Mouse (Mus musculus) liver, embryonic 14.5 days (tissue): Measurements from ENCODE around the gene Atpif1. TPM values are rescaled to one million over a fixed set of nuclear protein-coding genes. Genes with fewer than 3 reads are reported as not detected.
A peak's percentile ranks its signal among the peaks of the same experiment; 100 is the strongest.

Source experiments
- ATAC-seq: fragments of 200-750 bp; cut with Nextera tagmentation; 2 replicates; pipeline ENCODE4 v1.8.0; 2017; ENCODE audit warnings: moderate number of reproducible peaks, mild to moderate bottlenecking, moderate library complexity; ENCODE audit not compliant: insufficient read depth
- DNase-seq, 3 experiments: peaks; one replicate each; pipeline ENCODE4 v3.0.0-alpha.2; 2012 to 2013; ENCODE audit warnings: low read depth in 3 of 3, low spot score in 3 of 3
- H3K27ac ChIP-seq: fragments of 300-500 bp; sonication (generic); 2 replicates; pipeline ENCODE4 v1.5.1; 2014; ENCODE audit warnings: moderate library complexity, mild to moderate bottlenecking, control low read depth, inconsistent platforms
- H3K27me3 ChIP-seq: fragments of 300-500 bp; sonication (generic); 2 replicates; pipeline ENCODE4 v1.6.1; 2014; ENCODE audit warnings: mild to moderate bottlenecking, low read length, moderate library complexity; ENCODE audit not compliant: control insufficient read depth, insufficient read depth
- H3K36me3 ChIP-seq: fragments of 300-500 bp; sonication (generic); replicated peaks from 2 replicates; pipeline ENCODE4 v1.6.1; 2014; ENCODE audit warnings: low read depth; ENCODE audit not compliant: control insufficient read depth, insufficient read depth
- H3K4me1 ChIP-seq, 2 experiments: fragments of 200-500 bp in 1 of 2; fragments of 300-500 bp in 1 of 2; sonication (generic) in 1 of 2; replicated peaks; 2 replicates each; pipeline ENCODE4 v1.6.1; 2012 to 2014; ENCODE audit warnings: antibody characterized with exemption in 1 of 2, inconsistent platforms in 1 of 2, low read length in 1 of 2; ENCODE audit not compliant: control insufficient read depth in 2 of 2, insufficient read depth in 2 of 2
- H3K4me2 ChIP-seq: fragments of 300-500 bp; sonication (generic); 2 replicates; pipeline ENCODE4 v1.6.1; 2014; ENCODE audit warnings: low read depth, mild to moderate bottlenecking, control low read depth, moderate library complexity
- H3K4me3 ChIP-seq, 2 experiments: fragments of 200-500 bp in 1 of 2; fragments of 300-500 bp in 1 of 2; sonication (generic) in 1 of 2; 2 replicates each; pipeline ENCODE4 v1.5.1; 2012 to 2014; ENCODE audit warnings: low read depth in 2 of 2, low read length in 2 of 2, mild to moderate bottlenecking in 2 of 2, control low read depth in 1 of 2, inconsistent platforms in 1 of 2, moderate library complexity in 1 of 2; ENCODE audit not compliant: insufficient read depth in 1 of 2
- H3K9ac ChIP-seq: fragments of 300-500 bp; sonication (generic); replicated peaks from 2 replicates; pipeline ENCODE4 v1.6.1; 2014; ENCODE audit warnings: mild to moderate bottlenecking, control low read depth, moderate library complexity
- H3K9me3 ChIP-seq: fragments of 300-500 bp; sonication (generic); 2 replicates; pipeline ENCODE4 v1.6.1; 2016; ENCODE audit warnings: low read length, mixed read lengths; ENCODE audit not compliant: control insufficient read depth
- CTCF ChIP-seq: IDR thresholded peaks from 2 replicates; pipeline ENCODE4 v1.5.1; 2016; ENCODE audit warnings: antibody characterized with exemption, low read depth, control low read depth
- EP300 ChIP-seq: IDR thresholded peaks from 2 replicates; pipeline ENCODE4 v1.6.1; 2016; ENCODE audit warnings: antibody characterized with exemption, low read depth
- WGBS: fragments of 180-500 bp; shearing (Covaris S2); extraction: QIAGEN DNeasy Blood & Tissue Kit; methylation state at CpG from one replicate; pipeline ENCODE4 v1.1.7; 2014; ENCODE audit not compliant: insufficient replicate concordance; 5-methylcytosine and 5-hydroxymethylcytosine counted together
- polyA plus RNA-seq, 2 experiments: library from polyadenylated mRNA; depleted of rRNA in 1 of 2; stranded (reverse) in 1 of 2; unstranded in 1 of 2; fragments of >200 nt; fragmentation: Nextera tagmentation in 1 of 2; extraction: Ambion mirVana in 1 of 2; gene quantifications; 2 replicates each; pipeline versions ENCODE4 v1.2.1 to v1.2.3; 2012 to 2014

Atpif1 gene
- polyA plus RNA-seq, 2 experiments, result 902 to 1,811 TPM

- no peak for DNase-seq
- WGBS, result 62% methylated on average over 8 of the region's 8 CpGs
- ATAC-seq, result no peak
- Histone ChIP-seq H3K9me3 (no peaks in the 10 kb centered on the region), H3K4me3 (no peak overlapping the region), H3K4me2 (no peak overlapping the region), H3K4me1 (peaks cover 19% of the 10 kb centered on the region in 2 experiments), H3K9ac (no peak overlapping the region), H3K27ac (no peak overlapping the region), H3K27me3 (no peaks in the 10 kb centered on the region), H3K36me3 (no peaks in the 10 kb centered on the region)
- TF ChIP-seq EP300 (no peak), CTCF (no peak)
Measured at GRCm38 (mm10) chr4:132518066-132518465, 15.4 kb downstream of the Atpif1 start.

GRCm38 (mm10) chr4:132515369-132516155 lies 17.9 kb downstream of the Atpif1 start:
- ATAC-seq (peak; percentile 88), DNase-seq (peak; percentile 97 to 98 (median 97))
- H3K4me1 ChIP-seq, result peaks cover 39 to 41% of the 10 kb centered on the region in 2 experiments
- TF ChIP-seq EP300 (no peak), CTCF (no peak)
- WGBS, result 17% methylated on average over 22 of the region's 22 CpGs
- no peaks in the 10 kb centered on the region for H3K27me3 ChIP-seq
- peak overlapping the region; percentile 100 for H3K4me2 ChIP-seq
- H3K4me3 ChIP-seq, result peak overlapping the region; percentile 70 to 73
- H3K27ac ChIP-seq, result peak overlapping the region; percentile 87
- H3K9ac ChIP-seq, result peak overlapping the region; percentile 77
- H3K9me3 ChIP-seq, result no peaks in the 10 kb centered on the region
- no peaks in the 10 kb centered on the region for H3K36me3 ChIP-seq

GRCm38 (mm10) chr4:132514555-132515135 lies 18.8 kb downstream of the Atpif1 start:
- Histone ChIP-seq H3K9ac (peak overlapping the region; percentile 77), H3K4me3 (peak overlapping the region; percentile 70 to 73), H3K9me3 (no peaks in the 10 kb centered on the region), H3K27me3 (no peaks in the 10 kb centered on the region), H3K4me2 (peak overlapping the region; percentile 100), H3K27ac (peak overlapping the region; percentile 87), H3K4me1 (peaks cover 40 to 42% of the 10 kb centered on the region in 2 experiments), H3K36me3 (no peaks in the 10 kb centered on the region)
- ATAC-seq (peak; percentile 5; the same call in 1 of the 2 replicates), DNase-seq (peak; percentile 72 to 85 (median 75))
- 1% methylated on average over 21 of the region's 21 CpGs for WGBS
- TF ChIP-seq CTCF, result peak; percentile 94
- no peak for TF ChIP-seq EP300

DNA sequence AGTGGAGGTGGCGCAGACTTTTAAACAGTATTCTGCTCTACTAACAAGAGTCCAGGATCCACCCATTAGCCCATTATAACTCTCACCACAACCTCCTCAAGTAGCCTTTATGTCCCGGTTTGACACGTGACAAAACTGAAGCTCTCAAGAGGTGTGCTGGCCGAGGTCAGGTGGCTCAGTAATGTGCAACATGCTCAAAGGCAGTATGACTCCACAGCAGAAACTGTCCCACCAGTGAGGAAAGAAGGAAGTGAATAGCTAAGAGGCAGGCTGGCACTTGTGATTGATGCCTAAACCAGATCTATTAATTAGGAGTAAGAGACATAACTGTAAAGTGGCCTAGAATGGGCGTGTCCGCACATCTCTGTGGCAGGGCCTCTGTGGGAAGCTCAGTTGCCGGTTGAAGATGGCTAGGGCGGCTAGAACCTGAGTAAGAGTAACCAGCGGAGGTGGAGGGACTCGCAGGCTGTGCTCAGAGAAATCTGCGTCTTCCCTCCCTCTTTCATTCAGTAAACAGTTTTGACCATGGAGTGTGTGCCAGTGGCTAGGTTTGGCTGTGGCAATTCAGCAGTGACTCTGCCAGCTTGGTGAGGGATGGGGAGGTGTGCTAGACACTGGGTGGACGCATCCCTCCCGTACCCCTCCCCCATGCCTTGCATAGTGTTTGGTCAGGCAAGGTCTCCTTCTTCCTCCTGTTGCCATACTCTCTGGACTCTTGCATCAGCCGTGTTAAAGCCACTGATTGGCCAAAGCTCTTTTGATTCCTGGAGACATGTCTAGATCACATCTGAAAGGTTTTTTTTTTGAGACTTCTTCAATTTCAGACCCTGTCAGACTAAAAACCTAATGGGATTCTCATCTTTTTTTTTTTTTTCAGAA lies 19.8 kb downstream of the Atpif1 start:
- no peaks in the 10 kb centered on the region for H3K9me3 ChIP-seq
- H3K9ac ChIP-seq, result no peak overlapping the region; the same call in 1 of the 2 replicates
- H3K36me3 ChIP-seq, result no peaks in the 10 kb centered on the region
- H3K4me2 ChIP-seq, result peak overlapping the region; percentile 100
- peak overlapping the region; percentile 57 for H3K27ac ChIP-seq
- TF ChIP-seq EP300 (no peak), CTCF (no peak)
- DNase-seq (no peak), ATAC-seq (no peak)
- no peak overlapping the region for H3K4me3 ChIP-seq
- 27% methylated on average over 14 of the region's 14 CpGs for WGBS
- H3K27me3 ChIP-seq, result no peaks in the 10 kb centered on the region
- peaks cover 42 to 45% of the 10 kb centered on the region in 2 experiments for H3K4me1 ChIP-seq
